26 mouse cellular contexts compared by ENCODE assay signal in genomic region chr7:121090748-121091147, GRCm38 (mm10). TPM values are rescaled to one million over a fixed set of nuclear protein-coding genes. Genes with fewer than 3 reads are reported as not detected.
DNase-seq lines count a peak whose midpoint lies in the region; ATAC-seq and TF ChIP-seq lines count a peak whose summit lies in the region.
"Had no signal": no experiment of that assay in that cellular context is flagged by ENCODE, and none has a peak within 500 bp of the region (broad histone marks: within the 10 kb centered on the region; RNA-seq: fewer than 3 reads in every experiment).

No protein-coding gene starts in this region.

- no peak overlapping the region for H3K4me3 ChIP-seq in forebrain, embryonic 11.5 days (ENCODE audit: low read depth, low read length)
- H3K4me3 ChIP-seq in forebrain, postnatal 0 days (ENCODE audit: low read depth, low read length) = no peak overlapping the region
- no peak overlapping the region for H3K4me3 ChIP-seq in embryonic facial prominence, embryonic 14.5 days (ENCODE audit: low read depth, low read length)
- H3K4me3 ChIP-seq: embryonic facial prominence, embryonic 12.5 days; erythroblast, embryonic 14.5 days; forebrain, embryonic 10.5 days; forebrain, embryonic 13.5 days; forebrain, embryonic 15.5 days had no signal

- no peak overlapping the region for H3K9ac ChIP-seq in forebrain, embryonic 11.5 days (ENCODE audit: low read length)
- H3K9ac ChIP-seq in forebrain, postnatal 0 days = no peak overlapping the region
- H3K9ac ChIP-seq in embryonic facial prominence, embryonic 14.5 days (ENCODE audit: low read depth, low read length) = no peak overlapping the region
- H3K9ac ChIP-seq: embryonic facial prominence, embryonic 12.5 days; forebrain, embryonic 13.5 days; forebrain, embryonic 15.5 days had no signal

- no peaks in the 10 kb centered on the region for H3K9me3 ChIP-seq in forebrain, embryonic 11.5 days (ENCODE audit: control insufficient read depth, low read length)
- H3K9me3 ChIP-seq in forebrain, postnatal 0 days (ENCODE audit: low read length) = no peaks in the 10 kb centered on the region
- H3K9me3 ChIP-seq in embryonic facial prominence, embryonic 14.5 days (ENCODE audit: control insufficient read depth, low read length) = no peaks in the 10 kb centered on the region
- H3K9me3 ChIP-seq: embryonic facial prominence, embryonic 12.5 days; forebrain, embryonic 10.5 days; forebrain, embryonic 13.5 days; forebrain, embryonic 15.5 days; G1E had no signal

- no peaks in the 10 kb centered on the region for H3K27me3 ChIP-seq in forebrain, embryonic 11.5 days (ENCODE audit: control insufficient read depth, insufficient read depth, low read length)
- H3K27me3 ChIP-seq in forebrain, postnatal 0 days (ENCODE audit: insufficient read depth, low read length) = no peaks in the 10 kb centered on the region
- H3K27me3 ChIP-seq in embryonic facial prominence, embryonic 14.5 days (replicated peaks; ENCODE audit: control insufficient read depth, insufficient read depth, low read length) = no peaks in the 10 kb centered on the region
- H3K27me3 ChIP-seq: CH12.LX; embryonic facial prominence, embryonic 12.5 days; forebrain, embryonic 13.5 days; forebrain, embryonic 15.5 days; Patski had no signal

- peak; percentile 16 for DNase-seq in forebrain, embryonic 11.5 days (ENCODE audit: low spot score)
- DNase-seq in forebrain, postnatal 0 days = no peak
- peak; percentile 34 for DNase-seq in 416B (ENCODE audit: low read depth)
- peak; percentile 75 for DNase-seq in embryonic facial prominence, embryonic 14.5 days (ENCODE audit: low spot score)
- DNase-seq in cerebellum, adult 9-11 months = no peak
- DNase-seq: adrenal gland, adult 8-10 months; adrenal gland, postnatal 14 days; adrenal gland, postnatal 36 days; B cell, adult 2 months; cerebellum, adult 11-12 months; cerebellum, adult 2 months; cerebellum, adult 9-10 months; cerebellum, postnatal 14 days; cerebellum, postnatal 36 days; embryo, embryonic 11 days had no signal

- H3K4me2 ChIP-seq in forebrain, embryonic 11.5 days (ENCODE audit: low read depth, low read length, severe bottlenecking) = no peak overlapping the region
- no peak overlapping the region for H3K4me2 ChIP-seq in forebrain, postnatal 0 days (ENCODE audit: low read depth)
- no peak overlapping the region for H3K4me2 ChIP-seq in embryonic facial prominence, embryonic 14.5 days (ENCODE audit: low read depth, low read length)
- H3K4me2 ChIP-seq: embryonic facial prominence, embryonic 12.5 days; forebrain, embryonic 13.5 days; forebrain, embryonic 15.5 days had no signal

- WGBS in forebrain, embryonic 11.5 days = 94% methylated on average over 7 of the region's 7 CpGs
- 94% methylated on average over 7 of the region's 7 CpGs for WGBS in forebrain, postnatal 0 days
- WGBS in embryonic facial prominence, embryonic 14.5 days = 74% methylated on average over 7 of the region's 7 CpGs

- TF ChIP-seq CTCF in forebrain, postnatal 0 days (IDR thresholded peaks at IDR 0.05; ENCODE audit: low read depth) = no peak

- no peaks in the 10 kb centered on the region for H3K4me1 ChIP-seq in forebrain, embryonic 11.5 days (replicated peaks; ENCODE audit: control insufficient read depth, insufficient read depth, low read length)
- no peaks in the 10 kb centered on the region for H3K4me1 ChIP-seq in forebrain, postnatal 0 days (ENCODE audit: insufficient read depth)
- H3K4me1 ChIP-seq in embryonic facial prominence, embryonic 14.5 days (ENCODE audit: control insufficient read depth, insufficient read depth, low read length) = no peaks in the 10 kb centered on the region
- H3K4me1 ChIP-seq: forebrain, embryonic 13.5 days; forebrain, embryonic 15.5 days had no signal

- no peaks in the 10 kb centered on the region for H3K36me3 ChIP-seq in forebrain, embryonic 11.5 days (ENCODE audit: control insufficient read depth, insufficient read depth, low read length)
- no peaks in the 10 kb centered on the region for H3K36me3 ChIP-seq in forebrain, postnatal 0 days (ENCODE audit: insufficient read depth)
- no peaks in the 10 kb centered on the region for H3K36me3 ChIP-seq in embryonic facial prominence, embryonic 14.5 days (ENCODE audit: control insufficient read depth, insufficient read depth, low read length)
- H3K36me3 ChIP-seq: embryonic facial prominence, embryonic 12.5 days; forebrain, embryonic 10.5 days; forebrain, embryonic 15.5 days; G1E had no signal

- ATAC-seq in forebrain, embryonic 11.5 days (replicated peaks; ENCODE audit: low FRiP score) = no peak
- no peak for ATAC-seq in forebrain, postnatal 0 days
- ATAC-seq in embryonic facial prominence, embryonic 14.5 days (ENCODE audit: low read depth) = peak; percentile 30; the same call in 1 of the 2 replicates
- no peak for ATAC-seq in megakaryocyte-erythroid progenitor cell, adult 5-6 weeks (replicated peaks; ENCODE audit: low FRiP score, low TSS enrichment, poor library complexity, severe bottlenecking)
- ATAC-seq: activated CD4-positive, CD25-positive, alpha-beta regulatory T cell, adult 4 months; CD4-positive, CD25-positive, alpha-beta regulatory T cell, adult 4 months; forebrain, embryonic 13.5 days; forebrain, embryonic 15.5 days; Patski had no signal

- H3K27ac ChIP-seq in forebrain, embryonic 11.5 days (ENCODE audit: low read depth, low read length) = no peak overlapping the region
- no peak overlapping the region for H3K27ac ChIP-seq in forebrain, postnatal 0 days (ENCODE audit: low read depth, low read length)
- H3K27ac ChIP-seq in embryonic facial prominence, embryonic 14.5 days (replicated peaks; ENCODE audit: low read depth, low read length) = no peak overlapping the region
- H3K27ac ChIP-seq: embryonic facial prominence, embryonic 12.5 days; forebrain, embryonic 10.5 days; forebrain, embryonic 13.5 days; forebrain, embryonic 15.5 days had no signal

RNA-seq across cellular contexts. Expression of gene Otoa, which starts 9.3 kb away (rescaled TPM):
- polyA plus RNA-seq in forebrain, embryonic 11.5 days (2014; fragmentation: Nextera tagmentation; extraction: Ambion mirVana) = 0.11 TPM in 1 of 2 replicates, not detected in the other
- 0.31 and 0.48 TPM in 2 replicates for total RNA-seq in forebrain, postnatal 0 days (2014; rRNA removed)
- polyA plus RNA-seq in forebrain, postnatal 0 days (2015; fragmentation: Nextera tagmentation; extraction: Ambion mirVana) = 0.16 and 0.33 TPM in 2 replicates
- 0.85 and 1.1 TPM in 2 replicates for polyA plus RNA-seq in embryonic facial prominence, embryonic 14.5 days (2014; fragmentation: Nextera tagmentation; extraction: Ambion mirVana)
- 0.17 and 0.42 TPM in 2 replicates for total RNA-seq in megakaryocyte-erythroid progenitor cell, adult 5-6 weeks (2014; fragmentation: Nextera tagmentation)
- total RNA-seq in megakaryocyte-erythroid progenitor cell, adult 5-6 weeks (2017) = 0.34 TPM in 1 of 2 replicates, not detected in the other
- polyA plus RNA-seq: activated CD4-positive, CD25-positive, alpha-beta regulatory T cell, adult 4 months; CD4-positive, CD25-positive, alpha-beta regulatory T cell, adult 4 months; erythroblast, embryonic 14.5 days; forebrain, embryonic 15.5 days had no signal

RNA-seq across cellular contexts. Expression of gene Igsf6, which starts 16.4 kb away (rescaled TPM):
- polyA plus RNA-seq in forebrain, embryonic 11.5 days (2014; fragmentation: Nextera tagmentation; extraction: Ambion mirVana) = 0.96 and 1.2 TPM in 2 replicates
- total RNA-seq in forebrain, postnatal 0 days (2014; rRNA removed) = 0.77 and 1.00 TPM in 2 replicates
- polyA plus RNA-seq in forebrain, postnatal 0 days (2015; fragmentation: Nextera tagmentation; extraction: Ambion mirVana) = 0.43 and 0.74 TPM in 2 replicates
- polyA plus RNA-seq in embryonic facial prominence, embryonic 14.5 days (2014; fragmentation: Nextera tagmentation; extraction: Ambion mirVana) = 2.2 and 2.6 TPM in 2 replicates
- total RNA-seq in megakaryocyte-erythroid progenitor cell, adult 5-6 weeks (2014; fragmentation: Nextera tagmentation) = 8.0 TPM in 1 of 2 replicates, not detected in the other
- total RNA-seq in megakaryocyte-erythroid progenitor cell, adult 5-6 weeks (2017) = 1.3 and 3.7 TPM in 2 replicates
- total RNA-seq: CH12.LX had no signal

RNA-seq across cellular contexts. Expression of gene Mettl9, which starts 56.5 kb away (rescaled TPM):
- 252 and 261 TPM in 2 replicates for polyA plus RNA-seq in forebrain, embryonic 11.5 days (2014; fragmentation: Nextera tagmentation; extraction: Ambion mirVana)
- total RNA-seq in forebrain, postnatal 0 days (2014; rRNA removed) = 118 and 147 TPM in 2 replicates
- polyA plus RNA-seq in forebrain, postnatal 0 days (2015; fragmentation: Nextera tagmentation; extraction: Ambion mirVana) = 154 and 159 TPM in 2 replicates
- polyA plus RNA-seq in embryonic facial prominence, embryonic 14.5 days (2014; fragmentation: Nextera tagmentation; extraction: Ambion mirVana) = 142 and 151 TPM in 2 replicates
- total RNA-seq in megakaryocyte-erythroid progenitor cell, adult 5-6 weeks (2014; fragmentation: Nextera tagmentation) = 45.9 and 68.5 TPM in 2 replicates
- total RNA-seq in megakaryocyte-erythroid progenitor cell, adult 5-6 weeks (2017) = 73.7 and 91.7 TPM in 2 replicates

Comparison
In these comparisons a context has a peak if more than half of its experiments do, and no peak if none do; other contexts are left out.
1. DNase-seq: peak in forebrain, embryonic 11.5 days (single experiment), 416B (single experiment) and embryonic facial prominence, embryonic 14.5 days (single experiment); none in forebrain, postnatal 0 days (single experiment) and cerebellum, adult 9-11 months (single experiment).